Mouse (Mus musculus) CH12.LX (cell line): ENCODE results near the gene Kyat1. TPM values are rescaled to one million over a fixed set of nuclear protein-coding genes. Genes with fewer than 3 reads are reported as not detected.

ENCODE experiments used
- DNase-seq: peaks from one replicate; pipeline ENCODE4 v3.0.0-alpha.2; 2013; ENCODE audit errors: extremely low read depth
- H3K27ac ChIP-seq: 2 replicates; pipeline ENCODE4 v1.5.1; 2012; ENCODE audit warnings: low read depth, mild to moderate bottlenecking, control low read depth, moderate library complexity; ENCODE audit not compliant: insufficient read depth
- H3K27me3 ChIP-seq: replicated peaks from 2 replicates; pipeline ENCODE3; 2012; ENCODE audit warnings: inconsistent platforms
- H3K36me3 ChIP-seq, 2 experiments: replicated peaks in 1 of 2; 2 replicates each; pipeline versions ENCODE3 to v1.6.1; 2012; ENCODE audit warnings: inconsistent platforms in 1 of 2, low read length in 1 of 2, mild to moderate bottlenecking in 1 of 2, mixed read lengths in 1 of 2, moderate library complexity in 1 of 2; ENCODE audit not compliant: control insufficient read depth in 1 of 2, insufficient read depth in 1 of 2
- H3K4me1 ChIP-seq, 2 experiments: 2 replicates each; pipeline ENCODE4 v1.6.1; 2012; ENCODE audit warnings: inconsistent platforms in 1 of 2, moderate library complexity in 1 of 2; ENCODE audit not compliant: insufficient read depth in 2 of 2, control insufficient read depth in 1 of 2
- H3K4me2 ChIP-seq: 2 replicates; pipeline ENCODE4 v1.6.1; 2012; ENCODE audit warnings: low read depth, mild to moderate bottlenecking, control low read depth; ENCODE audit not compliant: poor library complexity, insufficient read depth, severe bottlenecking
- H3K4me3 ChIP-seq, 3 experiments: fragments of 150-350 bp in 1 of 3; sonication (generic) in 1 of 3; replicated peaks in 1 of 3; 2 replicates each; pipeline versions ENCODE3 to v1.5.1; 2011 to 2012; ENCODE audit warnings: low read depth in 2 of 3, low read length in 2 of 3, mild to moderate bottlenecking in 2 of 3, moderate library complexity in 2 of 3, control low read depth in 1 of 3, improper control_type of control experiment in 1 of 3, inconsistent platforms in 1 of 3, mixed read lengths in 1 of 3; ENCODE audit not compliant: poor library complexity in 1 of 3
- H3K79me2 ChIP-seq: replicated peaks from 2 replicates; pipeline ENCODE4 v1.6.1; 2012; ENCODE audit warnings: mild to moderate bottlenecking, moderate library complexity; ENCODE audit not compliant: control insufficient read depth, poor library complexity, insufficient read depth, severe bottlenecking; ENCODE audit errors: extremely low read depth
- H3K9ac ChIP-seq: 2 replicates; pipeline ENCODE4 v1.6.1; 2012; ENCODE audit warnings: low read depth, mild to moderate bottlenecking, control low read depth, moderate library complexity; ENCODE audit not compliant: insufficient read depth
- H3K9me3 ChIP-seq: replicated peaks from 2 replicates; pipeline ENCODE3; 2012; ENCODE audit warnings: low read length, inconsistent platforms, mixed read lengths
- CHD2 ChIP-seq: IDR thresholded peaks from 2 replicates; pipeline ENCODE4 v1.6.1; 2011; ENCODE audit warnings: low read length, improper control_type of control experiment
- ELF1 ChIP-seq: IDR thresholded peaks from 2 replicates; pipeline ENCODE4 v1.6.1; 2014; ENCODE audit warnings: low read depth, mild to moderate bottlenecking, inconsistent platforms, low read length, improper control_type of control experiment
- ETS1 ChIP-seq: conservative IDR thresholded peaks from 2 replicates; pipeline ENCODE4 v1.6.1; 2012; ENCODE audit warnings: low read depth, mild to moderate bottlenecking, inconsistent platforms, low read length, improper control_type of control experiment, moderate library complexity
- HCFC1 ChIP-seq: IDR thresholded peaks from 2 replicates; pipeline ENCODE4 v1.6.1; 2012; ENCODE audit warnings: low read depth, mild to moderate bottlenecking, inconsistent platforms, low read length, improper control_type of control experiment
- IRF4 ChIP-seq: IDR thresholded peaks from 2 replicates; pipeline ENCODE4 v1.6.1; 2014; ENCODE audit warnings: low read depth, mild to moderate bottlenecking, inconsistent platforms, low read length, improper control_type of control experiment
- JUN ChIP-seq: IDR thresholded peaks from 2 replicates; pipeline ENCODE4 v1.6.1; 2011; ENCODE audit warnings: low read depth, mild to moderate bottlenecking, low read length, improper control_type of control experiment, moderate library complexity; ENCODE audit not compliant: insufficient read depth
- JUND ChIP-seq: conservative IDR thresholded peaks from 2 replicates; pipeline ENCODE4 v1.6.1; 2011; ENCODE audit warnings: low read depth, low read length, improper control_type of control experiment
- MAX ChIP-seq: IDR thresholded peaks from 2 replicates; pipeline ENCODE4 v1.6.1; 2011; ENCODE audit warnings: low read length, improper control_type of control experiment
- MAZ ChIP-seq: IDR thresholded peaks from 2 replicates; pipeline ENCODE4 v1.6.1; 2012; ENCODE audit warnings: low read depth, mild to moderate bottlenecking, inconsistent platforms, low read length, improper control_type of control experiment, moderate library complexity
- MEF2A ChIP-seq: IDR thresholded peaks from 2 replicates; pipeline ENCODE4 v1.6.1; 2014; ENCODE audit warnings: low read depth, mild to moderate bottlenecking, inconsistent platforms, low read length, improper control_type of control experiment, borderline replicate concordance
- MXI1 ChIP-seq: IDR thresholded peaks from 2 replicates; pipeline ENCODE4 v1.6.1; 2011; ENCODE audit warnings: mild to moderate bottlenecking, low read depth, low read length, improper control_type of control experiment
- NELFE ChIP-seq: IDR thresholded peaks from 2 replicates; pipeline ENCODE4 v1.6.1; 2011; ENCODE audit warnings: low read depth, low read length, improper control_type of control experiment
- NRF1 ChIP-seq: IDR thresholded peaks from 2 replicates; pipeline ENCODE4 v1.6.1; 2014; ENCODE audit warnings: low read depth, mild to moderate bottlenecking, inconsistent platforms, low read length, improper control_type of control experiment, moderate library complexity
- POLR2A ChIP-seq: IDR thresholded peaks from 2 replicates; pipeline ENCODE4 v1.6.1; 2011; ENCODE audit warnings: low read depth, mild to moderate bottlenecking, improper control_type of control experiment, low read length
- SIN3A ChIP-seq: IDR thresholded peaks from 2 replicates; pipeline ENCODE4 v1.6.1; 2012; ENCODE audit warnings: low read length, improper control_type of control experiment, inconsistent platforms
- TCF12 ChIP-seq: IDR thresholded peaks from 2 replicates; pipeline ENCODE4 v1.6.1; 2014; ENCODE audit warnings: low read depth, mild to moderate bottlenecking, inconsistent platforms, low read length, improper control_type of control experiment
- UBTF ChIP-seq: IDR thresholded peaks from 2 replicates; pipeline ENCODE4 v1.6.1; 2012; ENCODE audit warnings: low read depth, mild to moderate bottlenecking, inconsistent platforms, low read length, improper control_type of control experiment, moderate library complexity
- USF2 ChIP-seq: conservative IDR thresholded peaks from 2 replicates; pipeline ENCODE4 v1.6.1; 2011; ENCODE audit warnings: low read depth, low read length, improper control_type of control experiment
- ZNF384 ChIP-seq: IDR thresholded peaks from 2 replicates; pipeline ENCODE4 v1.6.1; 2012; ENCODE audit warnings: low read depth, low read length, improper control_type of control experiment, inconsistent platforms
- dilution Hi-C: fragments of 300-500 bp; cut with MboI; formaldehyde crosslinking; loops from 2 replicates; pipeline ENCODE4 v1.14.3; 2020; ENCODE audit warnings: low sequenced_read_pairs; ENCODE audit not compliant: extremely low pct_unique_long_range_greater_than_20kb, extremely low pct_ligation_motif_present
- in situ Hi-C: fragments of 300-500 bp; cut with MboI; formaldehyde crosslinking; loops from 3 replicates; pipeline ENCODE4 v1.14.3; 2019; ENCODE audit warnings: low sequenced_read_pairs, low pct_ligation_motif_present, low pct_unique_long_range_greater_than_20kb, mixed read lengths
- polyA plus RNA-seq: library from polyadenylated mRNA; unstranded; fragments of >175 nt; gene quantifications from 2 replicates; pipeline ENCODE4 v1.2.1, GENCODE M21; 2012; ENCODE audit warnings: low read depth; ENCODE audit not compliant: insufficient read length
- total RNA-seq, 2 experiments: library from RNA; depleted of rRNA; stranded (reverse); fragments of 300-350 nt in 1 of 2; fragments of >200 nt in 1 of 2; gene quantifications; 2 replicates each; pipeline ENCODE4 v1.2.3; 2012 to 2014

Kyat1 gene
- total and polyA plus RNA-seq, 3 experiments: 5.0 to 7.0 (median 5.4) TPM

DNA sequence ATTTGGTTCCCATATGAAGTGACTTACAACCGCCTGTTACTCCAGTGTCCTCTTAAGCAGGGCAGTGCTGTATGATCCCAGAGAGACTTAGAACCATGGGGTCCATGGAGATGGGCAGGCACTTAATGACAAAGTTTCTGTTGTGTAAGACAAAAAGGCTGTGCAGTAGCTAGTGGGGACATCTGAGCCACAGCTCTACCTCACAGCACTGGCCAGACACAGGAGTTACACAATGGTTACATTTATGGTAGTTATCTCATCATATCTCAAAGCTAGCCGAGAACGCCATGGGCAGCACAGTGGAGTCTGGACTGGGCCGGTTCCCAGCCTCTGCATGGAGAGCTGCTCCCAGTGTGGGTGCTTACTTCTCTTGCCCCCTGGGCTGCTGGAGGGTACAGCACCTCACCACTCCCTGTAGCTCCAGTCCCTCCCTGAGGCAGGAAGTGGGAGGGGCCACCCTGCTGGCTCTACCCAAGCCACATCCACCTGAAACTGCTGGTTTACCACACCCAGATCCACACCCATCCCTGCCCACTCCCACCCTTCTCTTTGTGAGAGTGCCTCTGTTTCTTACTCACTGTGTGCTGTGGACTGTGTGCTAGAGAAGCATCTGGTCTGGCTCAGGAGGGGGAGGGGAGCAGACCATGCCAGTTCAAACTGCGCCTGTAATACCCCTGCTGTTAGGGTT is 45.9 kb upstream of the Kyat1 start:
- Histone ChIP-seq H3K4me2 (no peak overlapping the region), H3K27ac (no peak overlapping the region), H3K4me3 (no peak overlapping the region), H3K9me3 (no peaks in the 10 kb centered on the region), H3K79me2 (no peaks in the 10 kb centered on the region), H3K36me3 (peaks cover 16 to 56% of the 10 kb centered on the region in 2 experiments), H3K27me3 (no peaks in the 10 kb centered on the region), H3K4me1 (peaks cover 14 to 36% of the 10 kb centered on the region in 2 experiments), H3K9ac (no peak overlapping the region)
- DNase-seq: peak; percentile 86
- in situ Hi-C loops: no loop called here
- dilution Hi-C loops: no loop called here
- TF ChIP-seq ELF1: peak; percentile 58; the same call in 1 of the 2 replicates
- TF ChIP-seq UBTF: no peak
- TF ChIP-seq JUN: no peak
- peak; percentile 62 for TF ChIP-seq POLR2A
- TF ChIP-seq MXI1: 0 out of 2 replicates have a peak, but pooled peaks have one; percentile 6
- TF ChIP-seq USF2: no peak
- TF ChIP-seq MAX: peak; percentile 16; the same call in 1 of the 2 replicates
- TF ChIP-seq IRF4: peak; percentile 59
- 0 out of 2 replicates have a peak, but pooled peaks have one; percentile 6 for TF ChIP-seq SIN3A
- TF ChIP-seq ETS1: peak; percentile 12; the same call in 1 of the 2 replicates
- 0 out of 2 replicates have a peak, but pooled peaks have one; percentile 36 for TF ChIP-seq MAZ
- no peak for TF ChIP-seq MEF2A
- no peak for TF ChIP-seq NRF1
- TF ChIP-seq CHD2: peak; percentile 67; the same call in 1 of the 2 replicates
- 0 out of 2 replicates have a peak, but pooled peaks have one; percentile 30 for TF ChIP-seq TCF12
- peak; percentile 38; the same call in 1 of the 2 replicates for TF ChIP-seq HCFC1
- no peak for TF ChIP-seq ZNF384
- TF ChIP-seq NELFE: peak; percentile 30; the same call in 1 of the 2 replicates
- TF ChIP-seq JUND: no peak
